Mouse (Mus musculus): ENCODE data around the gene Neo1. TPM values are rescaled to one million over a fixed set of nuclear protein-coding genes. Genes with fewer than 3 reads are reported as not detected.
A peak's percentile ranks its signal among the peaks of the same experiment; 100 is the strongest.

Gene Neo1
- total and polyA plus RNA-seq, 2 experiments from 2014 or later = 18.5 to 79.7 TPM

GRCm38 (mm10) chr9:59070216-59070615 lies 34.0 kb upstream of the Neo1 start:
- H3K9me3 ChIP-seq (replicated peaks; ENCODE audit: control insufficient read depth, low read length) = no peaks in the 10 kb centered on the region
- no peak for TF ChIP-seq EP300 (IDR thresholded peaks at IDR 0.05; ENCODE audit: low read depth)
- no peak for TF ChIP-seq CTCF (IDR thresholded peaks at IDR 0.05; ENCODE audit: low read depth)
- H3K27ac ChIP-seq (ENCODE audit: low read depth) = no peak overlapping the region
- no peak for DNase-seq (ENCODE audit: low spot score)
- WGBS = 82% methylated on average over 4 of the region's 4 CpGs
- H3K36me3 ChIP-seq (replicated peaks; ENCODE audit: control insufficient read depth, insufficient read depth, low read length) = no peaks in the 10 kb centered on the region
- no peak overlapping the region for H3K4me3 ChIP-seq (ENCODE audit: low read depth, low read length)
- no peak for ATAC-seq (ENCODE audit: insufficient read depth, low read depth)
- H3K4me1 ChIP-seq (ENCODE audit: control insufficient read depth, insufficient read depth) = peaks cover 37% of the 10 kb centered on the region
- H3K27me3 ChIP-seq (ENCODE audit: control insufficient read depth, insufficient read depth, low read length) = no peaks in the 10 kb centered on the region
- H3K9ac ChIP-seq (replicated peaks; ENCODE audit: low read depth, low read length) = no peak overlapping the region
- H3K4me2 ChIP-seq (ENCODE audit: low read depth, low read length) = no peak overlapping the region

- Histone ChIP-seq H3K27me3 (ENCODE audit: control insufficient read depth, insufficient read depth, low read length) (no peaks in the 10 kb centered on the region), H3K9ac (replicated peaks; ENCODE audit: low read depth, low read length) (no peak overlapping the region), H3K4me1 (ENCODE audit: control insufficient read depth, insufficient read depth) (peaks cover 34% of the 10 kb centered on the region), H3K36me3 (replicated peaks; ENCODE audit: control insufficient read depth, insufficient read depth, low read length) (no peaks in the 10 kb centered on the region), H3K4me2 (ENCODE audit: low read depth, low read length) (no peak overlapping the region), H3K4me3 (ENCODE audit: low read depth, low read length) (no peak overlapping the region), H3K9me3 (replicated peaks; ENCODE audit: control insufficient read depth, low read length) (no peaks in the 10 kb centered on the region), H3K27ac (ENCODE audit: low read depth) (peak overlapping the region; percentile 41)
- DNase-seq (ENCODE audit: low spot score) (no peak), ATAC-seq (ENCODE audit: insufficient read depth, low read depth) (no peak)
- WGBS = 22% methylated on average over 6 of the region's 6 CpGs
- no peak for TF ChIP-seq CTCF (IDR thresholded peaks at IDR 0.05; ENCODE audit: low read depth)
- no peak for TF ChIP-seq EP300 (IDR thresholded peaks at IDR 0.05; ENCODE audit: low read depth)
These were observed 29.5 kb upstream of the Neo1 start for GRCm38 (mm10) chr9:59065616-59066301.

- Histone ChIP-seq H3K27me3 (ENCODE audit: control insufficient read depth, insufficient read depth, low read length) (no peaks in the 10 kb centered on the region), H3K9ac (replicated peaks; ENCODE audit: low read depth, low read length) (no peak overlapping the region), H3K27ac (ENCODE audit: low read depth) (peak overlapping the region; percentile 93), H3K9me3 (replicated peaks; ENCODE audit: control insufficient read depth, low read length) (no peaks in the 10 kb centered on the region), H3K4me3 (ENCODE audit: low read depth, low read length) (no peak overlapping the region), H3K4me2 (ENCODE audit: low read depth, low read length) (no peak overlapping the region), H3K4me1 (ENCODE audit: control insufficient read depth, insufficient read depth) (peaks cover 34% of the 10 kb centered on the region), H3K36me3 (replicated peaks; ENCODE audit: control insufficient read depth, insufficient read depth, low read length) (no peaks in the 10 kb centered on the region)
- TF ChIP-seq CTCF (IDR thresholded peaks at IDR 0.05; ENCODE audit: low read depth) (no peak), EP300 (IDR thresholded peaks at IDR 0.05; ENCODE audit: low read depth) (peak; percentile 98)
- ATAC-seq (ENCODE audit: insufficient read depth, low read depth) (peak; percentile 96), DNase-seq (ENCODE audit: low spot score) (peak; percentile 91)
- WGBS = 22% methylated on average over 4 of the region's 4 CpGs
These were observed 26.2 kb upstream of the Neo1 start for GRCm38 (mm10) chr9:59062409-59062808.

GRCm38 (mm10) chr9:59060026-59060605 lies 23.9 kb upstream of the Neo1 start:
- no peak overlapping the region for H3K9ac ChIP-seq (replicated peaks; ENCODE audit: low read depth, low read length)
- DNase-seq (ENCODE audit: low spot score) (no peak), ATAC-seq (ENCODE audit: insufficient read depth, low read depth) (no peak)
- H3K27me3 ChIP-seq (ENCODE audit: control insufficient read depth, insufficient read depth, low read length) = no peaks in the 10 kb centered on the region
- no peaks in the 10 kb centered on the region for H3K36me3 ChIP-seq (replicated peaks; ENCODE audit: control insufficient read depth, insufficient read depth, low read length)
- no peak overlapping the region for H3K27ac ChIP-seq (ENCODE audit: low read depth)
- no peak overlapping the region for H3K4me2 ChIP-seq (ENCODE audit: low read depth, low read length)
- H3K4me3 ChIP-seq (ENCODE audit: low read depth, low read length) = no peak overlapping the region
- 73% methylated on average over 9 of the region's 9 CpGs for WGBS
- H3K9me3 ChIP-seq (replicated peaks; ENCODE audit: control insufficient read depth, low read length) = no peaks in the 10 kb centered on the region
- TF ChIP-seq CTCF (IDR thresholded peaks at IDR 0.05; ENCODE audit: low read depth) = no peak
- no peak for TF ChIP-seq EP300 (IDR thresholded peaks at IDR 0.05; ENCODE audit: low read depth)
- H3K4me1 ChIP-seq (ENCODE audit: control insufficient read depth, insufficient read depth) = peaks cover 16% of the 10 kb centered on the region; the same call in 1 of the 2 replicates

GRCm38 (mm10) chr9:59059158-59059557 lies 22.9 kb upstream of the Neo1 start:
- Histone ChIP-seq H3K9ac (replicated peaks; ENCODE audit: low read depth, low read length) (no peak overlapping the region), H3K36me3 (replicated peaks; ENCODE audit: control insufficient read depth, insufficient read depth, low read length) (no peaks in the 10 kb centered on the region), H3K27me3 (ENCODE audit: control insufficient read depth, insufficient read depth, low read length) (no peaks in the 10 kb centered on the region), H3K4me3 (ENCODE audit: low read depth, low read length) (no peak overlapping the region), H3K9me3 (replicated peaks; ENCODE audit: control insufficient read depth, low read length) (no peaks in the 10 kb centered on the region), H3K4me2 (ENCODE audit: low read depth, low read length) (no peak overlapping the region), H3K27ac (ENCODE audit: low read depth) (no peak overlapping the region), H3K4me1 (ENCODE audit: control insufficient read depth, insufficient read depth) (peaks cover 11% of the 10 kb centered on the region; the same call in 1 of the 2 replicates)
- TF ChIP-seq CTCF (IDR thresholded peaks at IDR 0.05; ENCODE audit: low read depth) = no peak
- no peak for TF ChIP-seq EP300 (IDR thresholded peaks at IDR 0.05; ENCODE audit: low read depth)
- DNase-seq (ENCODE audit: low spot score) (no peak), ATAC-seq (ENCODE audit: insufficient read depth, low read depth) (no peak)
- 83% methylated on average over 6 of the region's 6 CpGs for WGBS

Data from heart, postnatal 0 days (tissue).